Mouse (Mus musculus): ENCODE measurements around the gene Ldah.

The Ldah gene

DNA sequence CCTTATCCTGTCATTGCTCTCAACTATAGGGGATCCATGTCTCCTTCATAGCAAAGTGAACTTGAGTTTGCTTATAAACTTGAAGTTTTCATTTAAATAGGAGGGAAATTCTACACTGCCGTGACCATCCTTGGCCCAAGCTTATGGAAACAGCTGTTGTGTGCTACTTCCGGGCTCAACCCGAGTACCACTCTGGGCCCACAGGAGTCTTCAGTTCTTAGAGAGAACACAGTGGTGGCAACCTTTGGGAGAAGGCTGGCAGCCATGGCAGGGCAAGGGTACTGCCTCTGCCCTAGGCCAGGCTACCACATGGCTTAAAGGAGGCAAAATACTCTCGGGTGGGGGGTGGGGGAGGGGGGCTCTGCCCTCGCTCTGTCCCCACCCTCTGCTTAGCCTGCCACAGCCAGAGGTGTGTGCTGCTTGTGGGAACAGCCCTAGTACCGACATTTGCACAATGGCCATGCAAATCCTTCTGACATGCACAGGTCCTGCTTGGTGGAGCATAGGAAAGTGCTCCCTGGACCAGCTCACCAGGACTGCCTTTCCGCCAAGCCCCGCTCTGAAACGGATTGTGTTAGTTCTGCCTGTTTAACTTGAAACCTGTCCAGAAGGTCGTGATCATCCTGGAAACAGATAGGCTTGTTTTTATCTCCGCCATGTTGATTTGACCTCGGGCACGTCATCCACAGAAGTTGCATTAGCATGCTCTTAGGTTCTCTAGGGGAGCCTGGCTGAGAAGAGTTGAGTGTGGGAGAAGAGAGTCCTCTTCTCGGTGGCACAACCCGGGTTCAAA, 73.5 kb downstream of the Ldah start:
- DNase-seq (ENCODE audit: low spot score): no peak

DNA sequence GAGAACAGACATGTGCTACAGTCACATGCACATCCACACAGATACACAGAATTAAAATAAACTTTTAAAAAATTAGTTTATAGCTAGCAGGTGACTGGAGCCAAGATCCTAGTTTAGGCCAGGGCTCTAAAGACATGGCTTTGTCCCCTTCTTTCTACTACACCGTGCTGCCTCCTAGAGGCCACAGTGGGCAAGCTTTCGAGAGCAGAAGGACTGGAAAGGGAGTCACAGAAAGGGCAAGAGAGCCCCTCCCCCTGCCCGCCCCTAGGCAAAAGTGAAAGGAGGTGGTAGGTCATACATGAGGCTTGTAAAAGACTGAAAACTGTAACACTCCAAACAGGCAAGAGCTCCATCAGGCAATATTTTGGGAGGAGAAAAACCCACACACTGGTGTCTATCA, 80.1 kb downstream of the Ldah start:
- no peak for DNase-seq (ENCODE audit: low spot score)

DNA sequence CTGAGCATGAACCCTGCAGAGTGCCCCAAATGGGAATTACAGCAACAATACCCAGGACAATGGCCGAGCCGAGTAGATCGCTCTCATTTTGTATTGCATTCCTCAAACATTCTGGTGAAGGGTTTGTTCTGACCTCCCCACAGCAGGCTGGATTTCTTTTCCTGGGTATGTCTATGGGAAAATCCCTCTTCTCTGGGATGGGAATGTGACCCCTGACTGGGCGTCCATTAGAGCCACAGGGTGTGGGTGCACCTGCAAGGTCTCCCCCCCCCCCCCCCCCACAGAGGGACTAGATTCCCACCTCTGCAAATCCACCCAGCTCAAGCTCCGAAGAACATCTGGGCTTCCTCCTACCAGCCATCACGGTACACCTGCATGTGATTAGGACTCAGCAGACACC, 81.2 kb downstream of the Ldah start:
- no peak for DNase-seq (ENCODE audit: low spot score)

- DNase-seq (ENCODE audit: low spot score): no peak
These were observed 81.6 kb downstream of the Ldah start for GRCm38 (mm10) chr12:8289499-8289898.

DNA sequence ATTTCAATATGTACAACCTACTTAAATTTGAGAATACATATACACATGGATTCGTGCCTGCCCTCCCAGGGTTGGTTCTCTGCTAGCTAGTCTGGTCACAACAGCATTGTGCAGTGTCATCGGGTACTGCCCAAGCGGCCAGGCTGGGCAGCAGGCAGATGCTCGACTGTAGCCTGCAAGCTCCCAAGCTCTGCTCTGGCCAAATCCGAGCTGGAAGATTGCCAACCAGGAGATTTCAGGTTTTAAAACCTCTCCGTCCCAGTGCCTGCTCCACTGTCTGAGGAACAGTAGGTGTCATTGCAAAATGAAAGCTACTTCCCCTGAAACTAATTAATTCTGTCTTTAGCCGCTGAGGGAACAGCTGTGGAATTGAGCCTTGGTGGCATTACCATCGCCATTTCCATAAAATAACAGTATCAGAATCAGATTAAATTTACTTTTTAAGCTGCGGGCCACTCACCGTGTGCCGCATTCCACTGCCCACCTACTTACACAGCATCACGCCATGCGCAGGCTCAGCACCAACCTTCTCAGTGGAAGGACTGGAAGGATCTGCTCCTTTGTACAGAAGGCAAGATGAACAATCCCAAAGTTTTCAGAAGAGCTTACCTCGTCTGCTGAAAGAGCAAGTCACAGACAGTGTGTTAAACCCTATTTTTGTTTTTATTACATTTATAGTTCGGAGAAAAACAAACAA, 83.4 kb downstream of the Ldah start:
- no peak for DNase-seq (ENCODE audit: low spot score)

DNA sequence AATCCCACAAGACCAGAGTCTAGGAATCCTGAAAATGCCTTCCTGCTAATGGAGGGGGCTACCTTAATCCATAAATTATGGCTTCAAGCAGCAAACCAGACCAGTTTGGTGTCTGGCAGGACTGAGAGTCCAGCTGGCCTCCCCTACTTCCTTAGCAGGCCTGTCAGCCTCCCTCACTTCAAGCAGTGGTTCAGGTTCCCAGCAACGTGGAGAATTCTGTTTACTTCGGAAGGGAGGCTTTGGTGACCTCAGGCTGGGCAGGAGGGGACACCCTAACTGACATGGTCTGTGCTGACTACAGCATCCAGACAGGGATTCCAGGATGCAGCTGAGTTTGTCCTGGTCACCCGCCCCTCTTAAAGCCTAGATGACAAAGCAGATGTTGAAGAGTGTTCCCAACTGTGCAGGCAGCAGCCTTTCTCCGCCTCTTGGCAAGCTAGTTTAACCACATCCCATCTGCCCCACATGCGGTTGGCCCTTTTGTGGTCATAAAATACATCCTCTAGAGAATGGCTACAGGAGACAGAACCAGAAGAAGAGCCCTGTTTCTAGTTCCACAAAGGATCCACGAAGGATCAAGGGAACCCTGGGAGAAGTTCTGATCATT, 87.5 kb downstream of the Ldah start:
- DNase-seq (ENCODE audit: low spot score): no peak

DNA sequence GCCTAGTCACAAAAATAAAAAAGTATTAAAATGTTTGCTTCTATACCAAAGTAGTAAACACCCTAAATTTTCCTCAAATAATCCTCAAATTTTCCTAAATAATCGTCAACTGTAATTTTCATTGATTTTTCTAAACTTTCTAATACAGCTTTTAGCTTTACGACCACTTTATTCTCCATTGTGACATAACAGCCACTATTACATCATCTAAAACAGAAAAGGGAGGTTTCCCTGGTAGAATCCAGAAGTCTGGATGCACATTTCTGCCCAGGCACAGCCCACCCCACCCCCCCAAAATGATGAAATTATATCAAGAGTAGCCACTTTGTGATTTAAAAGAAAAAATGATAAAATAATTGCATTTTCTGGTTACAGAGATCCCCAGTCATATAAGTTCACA, 88.2 kb downstream of the Ldah start:
- no peak for DNase-seq (ENCODE audit: low spot score)

- peak; percentile 33 for DNase-seq (ENCODE audit: low spot score)
These were observed 89.8 kb downstream of the Ldah start for GRCm38 (mm10) chr12:8297586-8298214.

GRCm38 (mm10) chr12:8298361-8299142, 90.6 kb downstream of the Ldah start:
- no peak for DNase-seq (ENCODE audit: low spot score)

- DNase-seq (ENCODE audit: low spot score): peak; percentile 35
These were observed 91.5 kb downstream of the Ldah start for GRCm38 (mm10) chr12:8299143-8300110.

- no peak for DNase-seq (ENCODE audit: low spot score)
These were observed 92.2 kb downstream of the Ldah start for GRCm38 (mm10) chr12:8300111-8300480.

GRCm38 (mm10) chr12:8300521-8300920, 92.6 kb downstream of the Ldah start:
- no peak for DNase-seq (ENCODE audit: low spot score)

GRCm38 (mm10) chr12:8301011-8301814, 93.3 kb downstream of the Ldah start:
- peak; percentile 33 for DNase-seq (ENCODE audit: low spot score)

DNA sequence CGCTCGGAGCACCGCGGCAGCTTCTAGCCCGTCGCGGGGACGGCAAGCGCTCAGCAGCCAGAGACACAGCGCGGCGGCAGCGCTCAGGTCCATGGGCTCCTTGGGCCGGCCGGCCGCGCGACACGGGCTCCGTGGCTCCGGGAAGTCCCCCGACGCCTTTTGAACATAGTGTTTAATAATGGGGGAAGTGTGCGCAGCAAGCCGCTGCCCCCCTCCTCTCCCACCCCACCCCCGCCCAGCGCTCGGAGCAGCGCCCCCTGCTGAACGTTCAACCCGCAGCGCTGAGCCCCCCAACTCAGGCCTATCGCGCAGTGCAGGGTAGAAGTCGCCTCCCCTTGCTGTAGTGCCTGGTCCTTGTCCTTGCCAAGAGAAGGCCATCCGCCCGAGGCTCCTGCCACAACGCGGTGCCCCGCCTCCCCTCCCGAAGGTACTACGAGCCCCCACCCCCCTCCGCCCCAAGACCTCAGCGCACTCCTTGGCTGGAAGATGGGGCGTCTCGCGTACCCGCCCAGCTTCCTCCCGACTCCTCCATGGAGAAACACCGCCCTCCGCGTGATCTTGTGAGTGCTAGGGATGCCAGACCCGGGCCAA, 94.0 kb downstream of the Ldah start, which contains the start of gene Gdf7:
Gdf7 (minus strand) TSS at position 114 of the 591 bp plus-strand sequence.
- DNase-seq (ENCODE audit: low spot score): peak; percentile 58

DNA sequence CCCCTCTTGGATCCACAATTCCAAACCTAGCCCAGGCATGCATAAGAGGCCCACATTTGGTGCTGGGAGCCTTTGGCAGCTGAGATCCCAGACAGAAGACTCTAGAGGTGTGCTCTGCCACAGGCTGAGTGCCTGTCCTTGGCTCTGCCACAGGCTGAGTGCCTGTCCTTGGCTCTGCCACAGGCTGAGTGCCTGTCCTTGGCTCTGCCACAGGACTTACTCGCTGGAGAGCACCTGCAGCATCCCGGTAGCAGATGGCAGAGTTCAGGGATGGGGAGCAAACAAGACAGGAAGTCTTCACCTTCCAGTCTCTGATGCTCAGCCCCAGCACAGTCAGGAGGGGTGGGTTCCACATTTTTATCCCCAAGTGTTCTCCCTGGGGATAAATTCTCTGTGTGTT, 97.4 kb downstream of the Ldah start:
- DNase-seq (ENCODE audit: low spot score): no peak

GRCm38 (mm10) chr12:8306432-8306831, 98.5 kb downstream of the Ldah start:
- DNase-seq (ENCODE audit: low spot score): peak; percentile 89

GRCm38 (mm10) chr12:8306910-8307309, 99.0 kb downstream of the Ldah start:
- DNase-seq (ENCODE audit: low spot score): no peak

DNA sequence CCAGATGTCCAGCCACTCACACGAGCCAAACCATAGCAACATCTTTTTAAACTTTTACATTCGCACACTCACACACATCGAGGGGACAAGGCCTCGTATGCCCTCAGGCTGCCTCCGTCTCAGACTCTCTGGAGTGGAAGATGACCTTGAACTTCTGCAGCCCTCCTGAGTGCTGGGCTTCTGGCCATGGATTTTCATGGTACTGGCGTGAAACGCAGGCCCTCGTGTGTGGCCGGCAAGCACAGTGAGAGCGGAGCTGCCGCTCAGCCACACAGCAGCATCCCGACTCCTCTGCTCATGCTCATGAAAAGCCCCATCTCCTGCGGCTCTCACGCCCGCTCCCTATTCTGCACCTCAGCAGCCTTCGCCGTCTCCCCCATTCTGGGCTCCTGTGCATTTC, 103.1 kb downstream of the Ldah start:
- no peak for DNase-seq (ENCODE audit: low spot score)

GRCm38 (mm10) chr12:8312266-8312665, 104.4 kb downstream of the Ldah start:
- no peak for DNase-seq (ENCODE audit: low spot score)

Data from embryo, embryonic 10 days (tissue).